Mouse (Mus musculus): ENCODE data around the gene Slc25a21. TPM values are rescaled to one million over a fixed set of nuclear protein-coding genes. Genes with fewer than 3 reads are reported as not detected.

The Slc25a21 gene
- total RNA-seq, 2 experiments from 2014 or later = 0.40 TPM; not detected in 1

DNA sequence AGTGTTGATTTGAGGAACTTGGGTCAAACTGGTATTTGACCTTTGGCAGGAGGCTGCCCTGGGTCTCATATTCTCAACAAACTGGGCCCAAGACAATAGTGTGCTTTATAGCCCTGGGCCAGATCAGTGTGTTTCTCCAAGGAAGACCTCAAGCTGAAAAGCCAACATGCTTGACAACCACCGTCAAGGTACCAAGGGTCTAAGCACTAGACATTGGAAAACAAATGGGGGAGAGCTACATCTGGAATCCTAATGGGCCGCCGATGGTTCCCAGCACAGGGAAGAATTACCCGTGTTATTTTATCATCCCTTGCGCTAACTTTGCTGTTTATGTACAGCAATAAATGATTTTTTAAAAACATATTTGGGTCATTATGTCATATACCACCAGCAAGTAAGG is 113.7 kb downstream of the Slc25a21 start:
- intact Hi-C loops (cut with DNase I; ENCODE audit: low total_unique reads) = no loop called here
- no peak for DNase-seq

- DNase-seq = no peak
- intact Hi-C loops (cut with DNase I; ENCODE audit: low total_unique reads) = no loop called here
These were observed 120.7 kb downstream of the Slc25a21 start for GRCm38 (mm10) chr12:57076606-57077005.

GRCm38 (mm10) chr12:57072616-57073015 is 124.7 kb downstream of the Slc25a21 start:
- no peak for DNase-seq
- intact Hi-C loops (cut with DNase I; ENCODE audit: low total_unique reads) = no loop called here

GRCm38 (mm10) chr12:57068607-57069006 is 128.7 kb downstream of the Slc25a21 start:
- no peak for DNase-seq
- intact Hi-C loops (cut with DNase I; ENCODE audit: low total_unique reads) = no loop called here

GRCm38 (mm10) chr12:57019737-57020136 is 177.5 kb downstream of the Slc25a21 start:
- no peak for DNase-seq
- intact Hi-C loops (cut with DNase I; ENCODE audit: low total_unique reads) = no loop called here

GRCm38 (mm10) chr12:57016845-57017244 is 180.4 kb downstream of the Slc25a21 start:
- intact Hi-C loops (cut with DNase I; ENCODE audit: low total_unique reads) = no loop called here
- no peak for DNase-seq

- intact Hi-C loops (cut with DNase I; ENCODE audit: low total_unique reads) = no loop called here
- DNase-seq = no peak
These were observed 180.9 kb downstream of the Slc25a21 start for GRCm38 (mm10) chr12:57016324-57016723.

- intact Hi-C loops (cut with DNase I; ENCODE audit: low total_unique reads) = no loop called here
- no peak for DNase-seq
These were observed 188.3 kb downstream of the Slc25a21 start for GRCm38 (mm10) chr12:57009010-57009409.

DNA sequence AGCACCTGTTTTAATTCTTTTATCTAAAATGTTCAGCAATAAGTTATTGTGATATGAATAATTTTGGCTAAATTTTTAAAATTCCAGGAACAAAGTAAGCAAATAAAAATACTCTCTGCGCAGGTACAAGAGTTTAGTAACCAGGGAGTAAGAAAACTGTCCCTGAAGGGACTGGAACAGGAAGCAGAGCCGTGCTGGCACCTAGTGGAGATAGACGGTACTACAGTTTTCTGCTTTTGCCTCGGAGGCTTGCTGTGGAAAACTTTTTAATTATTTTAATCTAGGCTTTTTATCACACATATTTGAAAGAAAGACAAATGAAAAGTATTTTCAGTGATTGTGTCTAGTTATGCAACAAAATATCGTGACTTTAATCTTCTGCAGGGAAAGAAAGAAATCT is 211.2 kb downstream of the Slc25a21 start:
- peak; percentile 29 for DNase-seq
- intact Hi-C loops (cut with DNase I; ENCODE audit: low total_unique reads) = no loop called here

GRCm38 (mm10) chr12:56982066-56982626 is 215.1 kb downstream of the Slc25a21 start:
- intact Hi-C loops (cut with DNase I; ENCODE audit: low total_unique reads) = no loop called here

DNA sequence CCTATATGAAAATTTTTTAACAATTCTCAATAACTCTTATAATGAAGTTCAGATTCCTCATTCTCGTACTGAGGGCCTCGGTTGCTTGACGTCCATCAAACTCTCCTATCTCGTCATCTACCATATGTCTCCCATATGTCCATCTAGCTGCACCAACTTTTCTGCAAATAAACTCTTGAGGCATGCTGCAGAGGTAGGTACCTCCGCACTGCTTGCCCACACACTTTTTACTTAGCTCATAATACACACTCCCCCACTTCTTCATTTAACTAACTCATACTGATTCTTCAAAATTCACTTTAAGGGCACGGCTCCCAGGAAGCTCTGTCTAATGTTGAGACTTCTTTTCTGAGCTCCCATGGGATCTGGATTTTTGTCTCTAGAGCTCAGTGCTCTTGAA is 222.0 kb downstream of the Slc25a21 start:
- intact Hi-C loops (cut with DNase I; ENCODE audit: low total_unique reads) = no loop called here
- no peak for DNase-seq

More at GRCm38 (mm10) chr12:56982066-56982626, 215.1 kb downstream of the Slc25a21 start:
- no peak for DNase-seq

DNA sequence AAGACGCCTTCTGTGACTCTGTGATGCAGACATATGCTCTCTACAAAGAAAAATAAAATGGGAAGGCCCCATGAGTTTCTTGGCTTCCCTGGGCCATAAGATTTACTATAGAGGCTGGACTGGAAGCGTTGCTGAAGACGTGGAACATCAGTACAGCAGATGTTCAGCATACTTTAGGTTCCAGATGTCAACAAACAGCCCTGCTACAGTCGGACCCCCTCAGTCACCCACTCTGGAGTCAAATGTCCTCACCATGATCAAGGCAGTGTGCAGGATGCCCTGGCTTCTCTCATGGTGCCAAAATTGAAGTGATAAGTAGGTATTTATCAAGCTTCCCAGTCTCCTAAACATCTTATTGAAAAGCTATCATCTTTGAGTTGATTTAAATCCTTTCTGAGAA is 234.0 kb downstream of the Slc25a21 start:
- intact Hi-C loops (cut with DNase I; ENCODE audit: low total_unique reads) = no loop called here
- DNase-seq = no peak

- DNase-seq = no peak
- intact Hi-C loops (cut with DNase I; ENCODE audit: low total_unique reads) = no loop called here
These were observed 237.8 kb downstream of the Slc25a21 start for GRCm38 (mm10) chr12:56959230-56960051.

- DNase-seq = no peak
- intact Hi-C loops (cut with DNase I; ENCODE audit: low total_unique reads) = no loop called here
These were observed 239.0 kb downstream of the Slc25a21 start for GRCm38 (mm10) chr12:56958244-56958643.

DNA sequence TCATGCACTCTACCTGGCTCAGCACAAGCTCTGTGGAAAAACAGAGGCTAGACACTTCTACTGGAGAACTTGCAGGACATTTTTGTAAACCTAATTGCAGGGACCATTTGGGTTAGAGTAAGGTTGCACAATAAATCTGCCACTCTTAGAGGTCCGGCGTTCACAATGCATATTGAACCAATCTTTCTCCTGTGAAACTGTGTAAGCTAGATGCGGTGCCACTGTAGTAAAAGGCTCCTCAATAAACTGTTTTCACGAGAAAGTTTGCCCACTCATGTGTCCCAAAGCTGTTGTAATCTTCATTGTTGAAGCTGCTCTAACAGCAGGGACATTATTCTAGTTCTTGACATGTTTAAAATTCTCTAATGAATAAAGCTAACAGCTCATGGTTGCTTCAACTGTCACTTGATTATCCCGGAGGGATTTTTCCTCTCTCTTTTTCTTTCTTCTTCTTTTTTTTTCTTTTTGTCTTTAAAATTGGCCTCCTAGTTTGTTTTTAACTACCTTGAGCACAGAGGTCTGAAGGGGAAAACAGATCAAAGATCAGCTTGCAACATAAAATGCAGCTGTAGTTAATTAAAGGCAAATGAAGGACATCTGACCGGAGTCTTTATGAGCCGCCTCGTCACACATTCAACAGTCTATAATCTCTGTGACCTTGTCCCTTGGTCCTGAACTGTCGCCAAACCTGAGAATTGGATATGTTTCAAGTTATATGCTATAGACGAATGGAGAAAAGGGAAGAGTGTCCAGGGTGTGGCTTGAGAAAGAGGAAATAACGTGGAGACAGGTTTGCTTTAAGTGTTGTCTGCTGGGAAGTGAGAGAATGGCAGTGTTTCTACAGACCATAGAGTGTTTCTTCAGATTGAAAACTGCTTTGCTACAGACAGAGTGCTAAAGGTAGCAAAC is 245.3 kb downstream of the Slc25a21 start:
- DNase-seq = no peak
- intact Hi-C loops (cut with DNase I; ENCODE audit: low total_unique reads) = no loop called here

DNA sequence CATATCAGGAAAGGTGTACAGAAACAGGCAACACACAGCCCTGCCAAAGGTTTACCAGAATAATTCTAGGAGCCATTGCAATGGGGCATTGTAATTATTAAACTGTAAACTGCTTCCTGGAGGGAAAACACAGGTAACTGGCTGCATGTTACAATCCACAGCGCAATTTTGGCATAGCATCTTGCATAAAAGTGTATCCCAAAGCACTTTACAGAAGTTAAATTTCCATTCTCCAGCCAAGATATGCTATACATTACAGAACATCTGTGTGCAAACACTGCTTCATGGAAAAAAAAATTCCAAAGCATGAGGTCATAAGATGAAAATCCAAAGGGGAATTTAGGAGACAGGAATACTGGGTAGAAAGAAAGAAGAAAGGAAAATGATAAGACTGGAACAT is 253.0 kb downstream of the Slc25a21 start:
- intact Hi-C loops (cut with DNase I; ENCODE audit: low total_unique reads) = no loop called here
- no peak for DNase-seq

- intact Hi-C loops (cut with DNase I; ENCODE audit: low total_unique reads) = no loop called here
- DNase-seq = no peak
These were observed 256.4 kb downstream of the Slc25a21 start for GRCm38 (mm10) chr12:56940861-56941260.

GRCm38 (mm10) chr12:56918145-56918544 is 279.1 kb downstream of the Slc25a21 start:
- DNase-seq = no peak
- intact Hi-C loops (cut with DNase I; ENCODE audit: low total_unique reads) = no loop called here

GRCm38 (mm10) chr12:56906476-56906875 is 290.8 kb downstream of the Slc25a21 start:
- intact Hi-C loops (cut with DNase I; ENCODE audit: low total_unique reads) = no loop called here
- DNase-seq = no peak

GRCm38 (mm10) chr12:56905652-56906305 is 291.5 kb downstream of the Slc25a21 start:
- DNase-seq = no peak
- intact Hi-C loops (cut with DNase I; ENCODE audit: low total_unique reads) = no loop called here
